Mouse (Mus musculus) heart, postnatal 4 days (tissue): ENCODE data around the gene Nfkbiz. TPM values are rescaled to one million over a fixed set of nuclear protein-coding genes. Genes with fewer than 3 reads are reported as not detected.

Experiments used
- DNase-seq: peaks from one replicate; pipeline ENCODE4 v3.0.0; 2021
- total RNA-seq, 2 experiments: library from RNA; stranded (reverse); gene quantifications; 2 replicates each; pipeline ENCODE4 v1.2.3; 2021

Nfkbiz gene
- total RNA-seq, 2 experiments from 2014 or later: 3.8 to 3.9 TPM

- DNase-seq: no peak
Observed at GRCm38 (mm10) chr16:55801629-55802028, 37.1 kb downstream of the Nfkbiz start.

GRCm38 (mm10) chr16:55798845-55799244 lies 39.9 kb downstream of the Nfkbiz start:
- no peak for DNase-seq

- DNase-seq: no peak
Observed at GRCm38 (mm10) chr16:55790326-55790725, 48.4 kb downstream of the Nfkbiz start.

- no peak for DNase-seq
Observed at GRCm38 (mm10) chr16:55789291-55789690, 49.4 kb downstream of the Nfkbiz start.

- no peak for DNase-seq
Observed at GRCm38 (mm10) chr16:55788671-55789070, 50.0 kb downstream of the Nfkbiz start.

GRCm38 (mm10) chr16:55787385-55788072 lies 51.2 kb downstream of the Nfkbiz start:
- no peak for DNase-seq

- no peak for DNase-seq
Observed at GRCm38 (mm10) chr16:55784379-55784778, 54.3 kb downstream of the Nfkbiz start.

GRCm38 (mm10) chr16:55783923-55784322 lies 54.8 kb downstream of the Nfkbiz start:
- no peak for DNase-seq

- DNase-seq: no peak
Observed at GRCm38 (mm10) chr16:55782911-55783310, 55.8 kb downstream of the Nfkbiz start.

- DNase-seq: no peak
Observed at GRCm38 (mm10) chr16:55781809-55782208, 56.9 kb downstream of the Nfkbiz start.

- no peak for DNase-seq
Observed at GRCm38 (mm10) chr16:55780958-55781558, 57.6 kb downstream of the Nfkbiz start.

- no peak for DNase-seq
Observed at GRCm38 (mm10) chr16:55776329-55776728, 62.4 kb downstream of the Nfkbiz start.

- no peak for DNase-seq
Observed at GRCm38 (mm10) chr16:55770247-55770646, 68.5 kb downstream of the Nfkbiz start.

Other genes starting within 250 kb of the Nfkbiz start
- gene Nxpe3, start 56.4 kb upstream of the Nfkbiz start, total RNA-seq: under 1 TPM; 0.50 to 0.55 TPM
- 1 to 10 TPM; 4.7 to 6.3 TPM for gene Cep97, start 96.0 kb upstream of the Nfkbiz start, total RNA-seq
- 100 to 1,000 TPM; 714 to 743 TPM for gene Rpl24, start 127.4 kb upstream of the Nfkbiz start, total RNA-seq
- gene Zbtb11, start 135.0 kb upstream of the Nfkbiz start, total RNA-seq: 10 to 100 TPM in 1 of 2 experiments, 1 to 10 TPM in 1; 8.8 to 10.4 TPM
- gene Pcnp, start 190.8 kb upstream of the Nfkbiz start, total RNA-seq: 10 to 100 TPM; 73.1 to 74.5 TPM
- 10 to 100 TPM; 12.5 to 13.5 TPM for gene Trmt10c, start 198.9 kb upstream of the Nfkbiz start, total RNA-seq
- gene Senp7, start 209.4 kb upstream of the Nfkbiz start, total RNA-seq: 10 to 100 TPM; 17.4 to 21.1 TPM